Mouse (Mus musculus) brain, embryonic 14.5 days (tissue): ENCODE measurements at regions not wholly inside any gene's neighbourhood (a gene's known extent, or its start where the extent isn't known, plus 50 kb on each side); places are given as distances from the start of the nearest gene placed in this dataset.

Experiments
- CTCF ChIP-seq: fragments of 200-500 bp; IDR thresholded peaks from 2 replicates; pipeline ENCODE4 v1.5.1; 2012; ENCODE audit warnings: inconsistent platforms, mild to moderate bottlenecking, moderate library complexity, borderline replicate concordance; ENCODE audit not compliant: insufficient read depth, insufficient read length; ENCODE audit errors: extremely low read depth
- POLR2A ChIP-seq: fragments of 200-500 bp; IDR thresholded peaks from 2 replicates; pipeline ENCODE4 v1.6.1; 2012; ENCODE audit warnings: mild to moderate bottlenecking, inconsistent platforms, borderline replicate concordance; ENCODE audit not compliant: poor library complexity, insufficient read depth, insufficient read length, severe bottlenecking; ENCODE audit errors: extremely low read depth

- TF ChIP-seq CTCF, result no peak
- no peak for TF ChIP-seq POLR2A
These were observed 155.4 kb upstream of the Npvf start for GRCm38 (mm10) chr6:50809669-50809983.
